ENCODE assay signal across 8 mouse cellular contexts in the genomic region with DNA sequence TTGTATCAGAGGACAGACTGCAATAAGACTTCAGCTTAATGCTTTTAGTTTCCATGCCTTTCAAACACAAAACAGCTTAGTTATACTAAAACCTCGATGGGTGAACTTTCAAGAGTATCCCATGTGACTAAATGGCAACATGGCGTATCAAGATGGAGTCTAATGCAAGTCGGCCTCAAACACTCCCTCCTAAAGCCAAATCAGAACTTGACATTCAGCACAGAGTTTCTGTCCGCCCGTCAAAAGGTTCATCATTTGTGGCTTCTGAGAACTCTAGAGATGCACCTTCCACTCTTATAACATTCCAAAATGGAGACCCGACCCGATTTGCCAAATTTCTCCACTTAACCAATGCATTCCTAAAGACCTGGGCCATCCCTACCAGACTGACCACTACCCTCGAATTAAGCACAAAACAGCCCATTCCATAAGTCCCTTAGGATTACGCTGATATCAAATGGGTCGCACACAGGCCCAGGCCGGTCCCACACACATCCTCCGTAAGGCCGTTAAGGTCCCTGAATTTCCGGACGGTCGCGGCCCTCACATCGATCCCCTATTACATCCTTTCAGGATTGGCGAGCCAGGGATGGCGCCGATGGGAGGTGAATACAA. TPM values are rescaled to one million over a fixed set of nuclear protein-coding genes. Genes with fewer than 3 reads are reported as not detected.
A peak's percentile ranks its signal among the peaks of the same experiment; 100 is the strongest.
DNase-seq lines count a peak whose midpoint lies in the region; ATAC-seq and TF ChIP-seq lines count a peak whose summit lies in the region.

No protein-coding gene starts in this region.

- no peak for TF ChIP-seq EP300 in heart, adult 2 months (IDR thresholded peaks at IDR 0.05; ENCODE audit: insufficient read depth, low read depth, low read length)

- no peaks in the 10 kb centered on the region for H3K9me3 ChIP-seq in limb, embryonic 15.5 days

- H3K4me1 ChIP-seq in heart, adult 2 months (ENCODE audit: control insufficient read depth, insufficient read depth, low read length): peaks cover 10% of the 10 kb centered on the region
- H3K4me1 ChIP-seq in embryonic fibroblast, embryonic 13.5 days (ENCODE audit: control insufficient read depth, insufficient read depth, low read length): no peaks in the 10 kb centered on the region
- peaks cover 29% of the 10 kb centered on the region for H3K4me1 ChIP-seq in limb, embryonic 15.5 days

- peak overlapping the region; percentile 82 for H3K9ac ChIP-seq in heart, adult 2 months (ENCODE audit: low read depth, low read length)
- peak overlapping the region; percentile 59 for H3K9ac ChIP-seq in limb, embryonic 15.5 days

- no peaks in the 10 kb centered on the region for H3K27me3 ChIP-seq in heart, adult 2 months (ENCODE audit: control insufficient read depth, insufficient read depth, low read length)
- H3K27me3 ChIP-seq in limb, embryonic 15.5 days: no peaks in the 10 kb centered on the region

- no peak for DNase-seq in heart, adult 2 months
- DNase-seq in heart, adult 18-20 months: no peak
- peak; percentile 54 for DNase-seq in CD4-positive helper T cell, adult 2 months (ENCODE audit: low read depth, low spot score)
- no peak for DNase-seq in urinary bladder, postnatal 10 days (ENCODE audit: low spot score)
- no peak for DNase-seq in adrenal gland, postnatal 25 days
- DNase-seq in left cerebral cortex, postnatal 10 days (ENCODE audit: extremely low spot score in 1 of 2, low spot score in 2 of 2): no peak

- no peak; the same call in 1 of the 2 replicates for TF ChIP-seq POLR2A in heart, adult 2 months (IDR thresholded peaks at IDR 0.05; ENCODE audit: insufficient read depth, low read depth, low read length)
- TF ChIP-seq POLR2A in embryonic fibroblast, embryonic 13.5 days (IDR thresholded peaks at IDR 0.05; ENCODE audit: low read depth, low read length): 0 out of 2 replicates have a peak, but pooled peaks have one; percentile 48

- intact Hi-C loops in heart, adult 2 months (cut with DNase I): loop anchor here (2.0 to 5.0 kb wide), 2 partner anchors 50 to 250 kb away; a partner anchor contains a TSS
- intact Hi-C loops in left cerebral cortex, postnatal 10 days (cut with DNase I): no loop called here

- 1% methylated on average over 21 of the region's 21 CpGs for WGBS in heart, adult 2 months
- WGBS in limb, embryonic 15.5 days: under 1% methylated on average over 21 of the region's 21 CpGs

- H3K36me3 ChIP-seq in heart, adult 2 months (ENCODE audit: control insufficient read depth, insufficient read depth, low read length): peaks cover 23% of the 10 kb centered on the region
- H3K36me3 ChIP-seq in limb, embryonic 15.5 days: peaks cover 42% of the 10 kb centered on the region

- peak overlapping the region; percentile 66 for H3K4me2 ChIP-seq in limb, embryonic 15.5 days

- H3K4me3 ChIP-seq in heart, adult 2 months: peak overlapping the region; percentile 69
- H3K4me3 ChIP-seq in embryonic fibroblast, embryonic 13.5 days (ENCODE audit: insufficient read depth, low read length): peak overlapping the region; percentile 91
- H3K4me3 ChIP-seq in limb, embryonic 15.5 days: peak overlapping the region; percentile 62

- no peak for TF ChIP-seq CTCF in heart, adult 2 months (IDR thresholded peaks at IDR 0.05)
- no peak for TF ChIP-seq CTCF in embryonic fibroblast, embryonic 13.5 days (IDR thresholded peaks at IDR 0.05; ENCODE audit: borderline replicate concordance, insufficient read depth, low read length)

- ATAC-seq in limb, embryonic 15.5 days (ENCODE audit: insufficient number of reproducible peaks, low FRiP score, low TSS enrichment, low read depth): peak; percentile 0

- H3K79me2 ChIP-seq in heart, adult 2 months (replicated peaks; ENCODE audit: control insufficient read depth, insufficient read depth, low read length): no peaks in the 10 kb centered on the region

- peak overlapping the region; percentile 92 for H3K27ac ChIP-seq in heart, adult 2 months
- H3K27ac ChIP-seq in embryonic fibroblast, embryonic 13.5 days (ENCODE audit: insufficient read depth, low read length): peak overlapping the region; percentile 87
- H3K27ac ChIP-seq in limb, embryonic 15.5 days: peak overlapping the region; percentile 97

RNA-seq across cellular contexts. Expression of a gene that starts 8.4 kb away (rescaled TPM):
- 10 to 100 TPM; 69.6 to 95.0 TPM for total RNA-seq in heart, adult 2 months (2021)
- 247 and 250 TPM in 2 replicates for polyA plus RNA-seq in heart, adult 2 months (2012; rRNA removed)
- 100 to 1,000 TPM in 1 of 2 experiments, 10 to 100 TPM in 1; 80.2 to 107 TPM for total RNA-seq in heart, adult 18-20 months (2021)
- 0.95 and 1.1 TPM in 2 replicates for polyA plus RNA-seq in embryonic fibroblast, embryonic 13.5 days (2011; ENCODE audit: insufficient read length, low read depth, missing spikeins)
- polyA plus RNA-seq in limb, embryonic 15.5 days (2015; fragmentation: Nextera tagmentation; extraction: Ambion mirVana): 10.4 and 12.0 TPM in 2 replicates
- 22.2 and 27.6 TPM in 2 replicates for total RNA-seq in adrenal gland, postnatal 25 days (2021)
- 100 to 1,000 TPM; 430 to 441 TPM for total RNA-seq in left cerebral cortex, postnatal 10 days (2021)

RNA-seq across cellular contexts. Expression of a gene that starts 8.9 kb away (rescaled TPM):
- total RNA-seq in heart, adult 2 months (2021): 100 to 1,000 TPM; 137 to 150 TPM
- polyA plus RNA-seq in heart, adult 2 months (2012; rRNA removed): 201 and 230 TPM in 2 replicates
- total RNA-seq in heart, adult 18-20 months (2021): 100 to 1,000 TPM; 163 to 184 TPM
- polyA plus RNA-seq in embryonic fibroblast, embryonic 13.5 days (2011; ENCODE audit: insufficient read length, low read depth, missing spikeins): 1,636 and 1,653 TPM in 2 replicates
- 1,003 and 1,080 TPM in 2 replicates for polyA plus RNA-seq in limb, embryonic 15.5 days (2015; fragmentation: Nextera tagmentation; extraction: Ambion mirVana)
- total RNA-seq in adrenal gland, postnatal 25 days (2021): 485 and 642 TPM in 2 replicates
- 100 to 1,000 TPM; 520 to 524 TPM for total RNA-seq in left cerebral cortex, postnatal 10 days (2021)

RNA-seq across cellular contexts. Expression of a gene that starts 50.2 kb away (rescaled TPM):
- total RNA-seq in heart, adult 2 months (2021): 10 to 100 TPM; 17.8 to 24.5 TPM
- 24.1 and 29.3 TPM in 2 replicates for polyA plus RNA-seq in heart, adult 2 months (2012; rRNA removed)
- total RNA-seq in heart, adult 18-20 months (2021): 10 to 100 TPM; 14.8 to 18.4 TPM
- polyA plus RNA-seq in embryonic fibroblast, embryonic 13.5 days (2011; ENCODE audit: insufficient read length, low read depth, missing spikeins): 11.0 and 12.2 TPM in 2 replicates
- polyA plus RNA-seq in limb, embryonic 15.5 days (2015; fragmentation: Nextera tagmentation; extraction: Ambion mirVana): 33.8 and 34.7 TPM in 2 replicates
- total RNA-seq in adrenal gland, postnatal 25 days (2021): 20.5 and 26.7 TPM in 2 replicates
- 10 to 100 TPM; 26.8 to 32.5 TPM for total RNA-seq in left cerebral cortex, postnatal 10 days (2021)

Comparison
In these comparisons a context has a peak if more than half of its experiments do, and no peak if none do; other contexts are left out.
1. RNA of a gene that starts 8.4 kb away (total RNA-seq): 430 to 441 TPM in left cerebral cortex, postnatal 10 days; 80.2 to 107 TPM in heart, adult 18-20 months, 69.6 to 95.0 TPM in heart, adult 2 months and 22.2 to 27.6 TPM in adrenal gland, postnatal 25 days; every median in the first group is over 4 times any median in the second.
2. Peak in every context shown above with its lines, with median percentiles within 50 percentile points of each other: H3K27ac ChIP-seq and H3K4me3 ChIP-seq.